ENCODE assay signal across 8 mouse cellular contexts in the genomic region with DNA sequence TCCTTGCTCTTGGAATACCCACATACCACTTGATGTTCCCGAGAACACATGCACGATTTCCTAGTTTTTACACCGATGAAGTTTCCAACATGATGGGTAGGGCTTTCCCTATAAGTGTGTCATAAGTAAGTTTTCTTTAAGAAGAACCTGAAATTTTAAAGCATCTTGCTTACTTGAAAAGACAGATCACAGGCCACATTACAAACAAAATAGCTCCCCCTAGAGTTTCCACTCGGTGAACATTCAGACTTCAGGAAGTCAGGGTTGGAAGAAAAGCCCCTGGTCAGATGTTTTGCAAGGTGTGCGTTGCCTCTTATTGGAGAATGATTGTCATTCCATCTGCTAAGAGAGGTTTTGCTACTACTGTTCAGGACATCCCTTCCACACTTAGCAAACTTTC.
DNase-seq lines count a peak whose midpoint lies in the region; ATAC-seq lines count a peak whose summit lies in the region.

No protein-coding gene starts in this region.

- H3K9me3 ChIP-seq in kidney, embryonic 14.5 days (ENCODE audit: control insufficient read depth, low read length), result no peaks in the 10 kb centered on the region

- ATAC-seq in kidney, embryonic 14.5 days (ENCODE audit: low FRiP score, low TSS enrichment), result no peak

- WGBS in kidney, embryonic 14.5 days, result 62% methylated on average over 5 of the region's 5 CpGs

- no peak overlapping the region for H3K9ac ChIP-seq in kidney, embryonic 14.5 days (ENCODE audit: low read depth, low read length)

- no peak overlapping the region for H3K4me3 ChIP-seq in kidney, embryonic 14.5 days (ENCODE audit: low read length)

- H3K36me3 ChIP-seq in kidney, embryonic 14.5 days (ENCODE audit: control insufficient read depth, insufficient read depth, low read length), result no peaks in the 10 kb centered on the region

- no peak overlapping the region for H3K4me2 ChIP-seq in kidney, embryonic 14.5 days (replicated peaks; ENCODE audit: low read depth, low read length)

- H3K4me1 ChIP-seq in kidney, embryonic 14.5 days (ENCODE audit: control insufficient read depth, insufficient read depth, low read length), result peaks cover 9% of the 10 kb centered on the region

- H3K27me3 ChIP-seq in kidney, embryonic 14.5 days (ENCODE audit: control insufficient read depth, insufficient read depth, low read length), result no peaks in the 10 kb centered on the region

- H3K27ac ChIP-seq in kidney, embryonic 14.5 days (ENCODE audit: low read depth, low read length), result no peak overlapping the region

- peak; percentile 3 for DNase-seq in kidney, adult 11 months
- DNase-seq in ES-CJ7 (ENCODE audit: low read depth, low spot score), result peak; percentile 55
- DNase-seq in adrenal gland, postnatal 10 days, result peak; percentile 53
- DNase-seq in kidney, postnatal 36 days, result peak; percentile 33 to 48
- DNase-seq in natural killer cell, adult 2 months (ENCODE audit: low spot score in 2 of 2), result no peak
- DNase-seq in thymus, postnatal 4 days, result no peak
- DNase-seq in cerebellum, postnatal 36 days, result no peak

Comparison
In these comparisons a context has a peak if more than half of its experiments do, and no peak if none do; other contexts are left out.
1. DNase-seq: peak in kidney, adult 11 months (single experiment), ES-CJ7 (single experiment), adrenal gland, postnatal 10 days (single experiment) and kidney, postnatal 36 days (2 of 2); none in natural killer cell, adult 2 months (0 of 2), thymus, postnatal 4 days (single experiment) and cerebellum, postnatal 36 days (0 of 2).